Mouse (Mus musculus): ENCODE results near the gene Yy1.

GRCm38 (mm10) chr12:108831966-108832643 is 39.3 kb downstream of the Yy1 start:
- TF ChIP-seq CTCF (IDR thresholded peaks at IDR 0.05; ENCODE audit: low read depth, low read length), result no peak
- no peak for TF ChIP-seq GATA1 (IDR thresholded peaks at IDR 0.05; ENCODE audit: borderline replicate concordance, low read length)

Data from G1E (cell line).